Mouse (Mus musculus) heart, postnatal 25 days (tissue): ENCODE results near the gene Hectd2. TPM values are rescaled to one million over a fixed set of nuclear protein-coding genes. Genes with fewer than 3 reads are reported as not detected.

Source experiments
- DNase-seq: peaks from one replicate; pipeline ENCODE4 v3.0.0; 2022; ENCODE audit warnings: low spot score
- intact Hi-C: fragments of 180-260 bp; cut with DNase I; formaldehyde crosslinking; loops from one replicate; pipeline ENCODE4 v1.15.1; 2025
- total RNA-seq, 2 experiments: library from RNA; stranded (reverse); gene quantifications; 2 replicates each; pipeline ENCODE4 v1.2.3; 2021

Hectd2 gene
- total RNA-seq, 2 experiments from 2014 or later = 1.6 to 1.8 TPM

- intact Hi-C loops = no loop called here
- no peak for DNase-seq
Measured at GRCm38 (mm10) chr19:36634771-36635170, 80.3 kb downstream of the Hectd2 start.

GRCm38 (mm10) chr19:36637223-36637622, 82.8 kb downstream of the Hectd2 start:
- intact Hi-C loops = no loop called here

GRCm38 (mm10) chr19:36637948-36638587, 83.6 kb downstream of the Hectd2 start:
- DNase-seq = no peak
- intact Hi-C loops = no loop called here

More at GRCm38 (mm10) chr19:36637223-36637622, 82.8 kb downstream of the Hectd2 start:
- DNase-seq = no peak

GRCm38 (mm10) chr19:36639072-36639471, 84.6 kb downstream of the Hectd2 start:
- intact Hi-C loops = no loop called here
- no peak for DNase-seq

- no peak for DNase-seq
- intact Hi-C loops = no loop called here
Measured at GRCm38 (mm10) chr19:36641128-36641527, 86.7 kb downstream of the Hectd2 start.

GRCm38 (mm10) chr19:36645308-36645889, 91.0 kb downstream of the Hectd2 start:
- DNase-seq = no peak

GRCm38 (mm10) chr19:36646132-36646828, 91.8 kb downstream of the Hectd2 start:
- DNase-seq = no peak

More at GRCm38 (mm10) chr19:36645308-36645889, 91.0 kb downstream of the Hectd2 start:
- intact Hi-C loops = no loop called here

GRCm38 (mm10) chr19:36652686-36653085, 98.2 kb downstream of the Hectd2 start:
- intact Hi-C loops = no loop called here

More at GRCm38 (mm10) chr19:36646132-36646828, 91.8 kb downstream of the Hectd2 start:
- intact Hi-C loops = no loop called here

GRCm38 (mm10) chr19:36662734-36663133, 108.3 kb downstream of the Hectd2 start:
- intact Hi-C loops = loop anchor here (5.0 kb wide), 1 partner anchor 50 kb away; no protein-coding TSS in a partner anchor
- DNase-seq = no peak

More at GRCm38 (mm10) chr19:36652686-36653085, 98.2 kb downstream of the Hectd2 start:
- DNase-seq = no peak

GRCm38 (mm10) chr19:36663918-36664317, 109.5 kb downstream of the Hectd2 start:
- intact Hi-C loops = loop anchor here (5.0 kb wide), 1 partner anchor 52 kb away; no protein-coding TSS in a partner anchor
- DNase-seq = no peak

GRCm38 (mm10) chr19:36664417-36664816, 110.0 kb downstream of the Hectd2 start:
- DNase-seq = no peak
- intact Hi-C loops = loop anchor here (5.0 kb wide), 1 partner anchor 52 kb away; no protein-coding TSS in a partner anchor

- no peak for DNase-seq
- intact Hi-C loops = no loop called here
Measured at GRCm38 (mm10) chr19:36665206-36665605, 110.8 kb downstream of the Hectd2 start.

- no peak for DNase-seq
- intact Hi-C loops = no loop called here
Measured at GRCm38 (mm10) chr19:36665641-36666040, 111.2 kb downstream of the Hectd2 start.

GRCm38 (mm10) chr19:36666471-36666870, 112.0 kb downstream of the Hectd2 start:
- no peak for DNase-seq
- intact Hi-C loops = no loop called here

- intact Hi-C loops = no loop called here
Measured at GRCm38 (mm10) chr19:36667368-36667767, 112.9 kb downstream of the Hectd2 start.

GRCm38 (mm10) chr19:36668098-36668497, 113.7 kb downstream of the Hectd2 start:
- DNase-seq = no peak
- intact Hi-C loops = no loop called here

More at GRCm38 (mm10) chr19:36667368-36667767, 112.9 kb downstream of the Hectd2 start:
- no peak for DNase-seq

GRCm38 (mm10) chr19:36668881-36669639, 114.6 kb downstream of the Hectd2 start:
- intact Hi-C loops = no loop called here
- no peak for DNase-seq

GRCm38 (mm10) chr19:36669720-36670451, 115.4 kb downstream of the Hectd2 start:
- DNase-seq = no peak
- intact Hi-C loops = no loop called here
